Mouse (Mus musculus) neural tube, embryonic 15.5 days (tissue): ENCODE measurements around the gene Ak3. TPM values are rescaled to one million over a fixed set of nuclear protein-coding genes. Genes with fewer than 3 reads are reported as not detected.
A peak's percentile ranks its signal among the peaks of the same experiment; 100 is the strongest.

Experiments used
- ATAC-seq: fragments of 200-750 bp; cut with Nextera tagmentation; 2 replicates; pipeline ENCODE4 v1.8.0; 2017; ENCODE audit warnings: mild to moderate bottlenecking, moderate TSS enrichment, moderate library complexity; ENCODE audit not compliant: low FRiP score
- H3K27ac ChIP-seq: fragments of 300-500 bp; sonication (generic); replicated peaks from 2 replicates; pipeline ENCODE4 v1.5.1; 2015; ENCODE audit warnings: mild to moderate bottlenecking, inconsistent platforms
- H3K27me3 ChIP-seq: fragments of 300-500 bp; sonication (generic); replicated peaks from 2 replicates; pipeline ENCODE4 v1.6.1; 2015; ENCODE audit warnings: inconsistent platforms
- H3K36me3 ChIP-seq: fragments of 300-500 bp; sonication (generic); 2 replicates; pipeline ENCODE4 v1.6.1; 2015; ENCODE audit warnings: inconsistent platforms
- H3K4me1 ChIP-seq: fragments of 300-500 bp; sonication (generic); 2 replicates; pipeline ENCODE4 v1.6.1; 2015; ENCODE audit warnings: inconsistent platforms
- H3K4me2 ChIP-seq: fragments of 300-500 bp; sonication (generic); 2 replicates; pipeline ENCODE4 v1.6.1; 2015; ENCODE audit warnings: inconsistent platforms, mild to moderate bottlenecking, moderate library complexity
- H3K4me3 ChIP-seq: fragments of 300-500 bp; sonication (generic); replicated peaks from 2 replicates; pipeline ENCODE4 v1.5.1; 2015; ENCODE audit warnings: mild to moderate bottlenecking, inconsistent platforms
- H3K9ac ChIP-seq: fragments of 300-500 bp; sonication (generic); replicated peaks from 2 replicates; pipeline ENCODE4 v1.6.1; 2015; ENCODE audit warnings: mild to moderate bottlenecking, inconsistent platforms
- H3K9me3 ChIP-seq: fragments of 300-500 bp; sonication (generic); replicated peaks from 2 replicates; pipeline ENCODE4 v1.6.1; 2016; ENCODE audit warnings: inconsistent platforms
- WGBS: fragments of 180-500 bp; shearing (Covaris S2); methylation state at CpG from one replicate; pipeline ENCODE4 v1.1.7; 2015; ENCODE audit warnings: mixed read lengths; 5-methylcytosine and 5-hydroxymethylcytosine counted together
- polyA plus RNA-seq: library from polyadenylated mRNA; unstranded; fragments of >200 nt; fragmentation: Nextera tagmentation; extraction: Ambion mirVana; gene quantifications from 2 replicates; pipeline ENCODE4 v1.2.1, GENCODE M21; 2015

The Ak3 gene
- polyA plus RNA-seq, 1 experiment from 2014 or later = 66.1 TPM

GRCm38 (mm10) chr19:29058741-29059140 is 11.0 kb upstream of the Ak3 start:
- H3K4me1 ChIP-seq = peaks cover 3% of the 10 kb centered on the region; the same call in 1 of the 2 replicates
- no peak for ATAC-seq
- H3K36me3 ChIP-seq = no peaks in the 10 kb centered on the region
- WGBS = 90% methylated on average over 5 of the region's 5 CpGs
- no peak overlapping the region for H3K4me3 ChIP-seq
- no peaks in the 10 kb centered on the region for H3K27me3 ChIP-seq
- H3K4me2 ChIP-seq = no peak overlapping the region
- no peak overlapping the region for H3K27ac ChIP-seq
- H3K9ac ChIP-seq = no peak overlapping the region
- no peaks in the 10 kb centered on the region for H3K9me3 ChIP-seq

GRCm38 (mm10) chr19:29055469-29055868 is 7.7 kb upstream of the Ak3 start:
- H3K4me2 ChIP-seq = no peak overlapping the region
- WGBS = 85% methylated on average over 4 of the region's 4 CpGs
- H3K36me3 ChIP-seq = no peaks in the 10 kb centered on the region
- no peak overlapping the region for H3K9ac ChIP-seq
- H3K9me3 ChIP-seq = no peaks in the 10 kb centered on the region
- no peaks in the 10 kb centered on the region for H3K27me3 ChIP-seq
- no peak overlapping the region for H3K27ac ChIP-seq
- H3K4me3 ChIP-seq = no peak overlapping the region
- H3K4me1 ChIP-seq = no peaks in the 10 kb centered on the region
- no peak for ATAC-seq

GRCm38 (mm10) chr19:29054594-29054993 is 6.8 kb upstream of the Ak3 start:
- Histone ChIP-seq H3K9ac (no peak overlapping the region), H3K4me3 (no peak overlapping the region), H3K4me1 (no peaks in the 10 kb centered on the region), H3K9me3 (no peaks in the 10 kb centered on the region), H3K36me3 (no peaks in the 10 kb centered on the region), H3K27ac (no peak overlapping the region), H3K27me3 (no peaks in the 10 kb centered on the region), H3K4me2 (no peak overlapping the region)
- no peak for ATAC-seq
- WGBS = 86% methylated on average over 6 of the region's 6 CpGs

- H3K27me3 ChIP-seq = no peaks in the 10 kb centered on the region
- 94% methylated on average over 12 of the region's 12 CpGs for WGBS
These were observed 5.0 kb upstream of the Ak3 start for GRCm38 (mm10) chr19:29052786-29053185.

GRCm38 (mm10) chr19:29050186-29050980 is 2.6 kb upstream of the Ak3 start:
- WGBS = 74% methylated on average over 9 of the region's 9 CpGs
- Histone ChIP-seq H3K4me3 (no peak overlapping the region), H3K9me3 (no peaks in the 10 kb centered on the region), H3K4me1 (peaks cover 22% of the 10 kb centered on the region), H3K36me3 (no peaks in the 10 kb centered on the region), H3K27ac (no peak overlapping the region), H3K9ac (no peak overlapping the region), H3K27me3 (no peaks in the 10 kb centered on the region), H3K4me2 (no peak overlapping the region)
- no peak for ATAC-seq

More at GRCm38 (mm10) chr19:29052786-29053185, 5.0 kb upstream of the Ak3 start:
- Histone ChIP-seq H3K4me2 (no peak overlapping the region), H3K9ac (no peak overlapping the region), H3K27ac (no peak overlapping the region), H3K9me3 (no peaks in the 10 kb centered on the region), H3K4me3 (no peak overlapping the region), H3K4me1 (peaks cover 4% of the 10 kb centered on the region; the same call in 1 of the 2 replicates), H3K36me3 (no peaks in the 10 kb centered on the region)
- no peak for ATAC-seq

- no peak overlapping the region for H3K27ac ChIP-seq
- ATAC-seq = no peak
- no peaks in the 10 kb centered on the region for H3K36me3 ChIP-seq
- no peak overlapping the region for H3K9ac ChIP-seq
- no peaks in the 10 kb centered on the region for H3K27me3 ChIP-seq
- peaks cover 25% of the 10 kb centered on the region for H3K4me1 ChIP-seq
- H3K4me3 ChIP-seq = no peak overlapping the region
- WGBS = 83% methylated on average over 12 of the region's 12 CpGs
- no peak overlapping the region for H3K4me2 ChIP-seq
- H3K9me3 ChIP-seq = no peaks in the 10 kb centered on the region
These were observed 1.8 kb upstream of the Ak3 start for GRCm38 (mm10) chr19:29049401-29050075.

- WGBS = 34% methylated on average over 4 of the region's 4 CpGs
- no peaks in the 10 kb centered on the region for H3K36me3 ChIP-seq
- H3K27ac ChIP-seq = peak overlapping the region; percentile 1; the same call in 1 of the 2 replicates
These were observed 814 bp downstream of the Ak3 start for GRCm38 (mm10) chr19:29046961-29047333.

GRCm38 (mm10) chr19:29045956-29046650 is 1.7 kb downstream of the Ak3 start:
- Histone ChIP-seq H3K27me3 (no peaks in the 10 kb centered on the region), H3K4me2 (peak overlapping the region; percentile 80), H3K4me1 (peaks cover 25% of the 10 kb centered on the region), H3K9ac (no peak overlapping the region), H3K9me3 (no peaks in the 10 kb centered on the region), H3K36me3 (no peaks in the 10 kb centered on the region), H3K4me3 (peak overlapping the region; percentile 81), H3K27ac (peak overlapping the region; percentile 37; the same call in 1 of the 2 replicates)
- ATAC-seq = no peak
- WGBS = 56% methylated on average over 15 of the region's 15 CpGs

More at GRCm38 (mm10) chr19:29046961-29047333, 814 bp downstream of the Ak3 start:
- no peak for ATAC-seq
- H3K4me3 ChIP-seq = peak overlapping the region; percentile 81
- H3K9ac ChIP-seq = peak overlapping the region; percentile 98
- no peaks in the 10 kb centered on the region for H3K27me3 ChIP-seq
- H3K9me3 ChIP-seq = no peaks in the 10 kb centered on the region
- H3K4me2 ChIP-seq = peak overlapping the region; percentile 80
- peaks cover 25% of the 10 kb centered on the region for H3K4me1 ChIP-seq

- Histone ChIP-seq H3K4me1 (peaks cover 25% of the 10 kb centered on the region), H3K9ac (no peak overlapping the region), H3K36me3 (no peaks in the 10 kb centered on the region), H3K4me3 (no peak overlapping the region), H3K27me3 (no peaks in the 10 kb centered on the region), H3K27ac (no peak overlapping the region), H3K9me3 (no peaks in the 10 kb centered on the region), H3K4me2 (peak overlapping the region; percentile 80)
- ATAC-seq = no peak
- WGBS = 72% methylated on average over 4 of the region's 4 CpGs
These were observed 2.4 kb downstream of the Ak3 start for GRCm38 (mm10) chr19:29045369-29045768.

- H3K4me1 ChIP-seq = peaks cover 25% of the 10 kb centered on the region
- no peak overlapping the region for H3K27ac ChIP-seq
- no peak overlapping the region for H3K4me3 ChIP-seq
- WGBS = 22% methylated on average over 9 of the region's 9 CpGs
- no peaks in the 10 kb centered on the region for H3K36me3 ChIP-seq
- no peaks in the 10 kb centered on the region for H3K27me3 ChIP-seq
- H3K9ac ChIP-seq = no peak overlapping the region
- no peaks in the 10 kb centered on the region for H3K9me3 ChIP-seq
- H3K4me2 ChIP-seq = no peak overlapping the region
- ATAC-seq = no peak
These were observed 3.4 kb downstream of the Ak3 start for GRCm38 (mm10) chr19:29044353-29044768.

GRCm38 (mm10) chr19:29042647-29043046 is 5.1 kb downstream of the Ak3 start:
- Histone ChIP-seq H3K27me3 (no peaks in the 10 kb centered on the region), H3K9me3 (no peaks in the 10 kb centered on the region), H3K27ac (no peak overlapping the region), H3K4me1 (peaks cover 20% of the 10 kb centered on the region), H3K9ac (no peak overlapping the region), H3K4me2 (no peak overlapping the region), H3K4me3 (no peak overlapping the region), H3K36me3 (no peaks in the 10 kb centered on the region)
- ATAC-seq = no peak
- 84% methylated on average over 9 of the region's 9 CpGs for WGBS
